Mouse (Mus musculus) fat pad, adult 2 months (tissue): ENCODE measurements around the gene Npm3.

Source experiments
- DNase-seq: peaks from one replicate; pipeline ENCODE4 v3.0.0-alpha.2; 2011; ENCODE audit warnings: low read depth, low spot score; ENCODE audit errors: extremely low read depth

Gene Npm3

GRCm38 (mm10) chr19:45758671-45759070, 9.3 kb upstream of the Npm3 start:
- DNase-seq, result no peak

- no peak for DNase-seq
These were observed 4.2 kb upstream of the Npm3 start for GRCm38 (mm10) chr19:45753551-45753950.

- DNase-seq, result no peak
These were observed 2.5 kb upstream of the Npm3 start for GRCm38 (mm10) chr19:45751881-45752280.

GRCm38 (mm10) chr19:45748691-45749242, 624 bp downstream of the Npm3 start:
- no peak for DNase-seq

- no peak for DNase-seq
These were observed 1.2 kb downstream of the Npm3 start for GRCm38 (mm10) chr19:45748206-45748605.

- DNase-seq, result peak; percentile 16
These were observed 2.1 kb downstream of the Npm3 start for GRCm38 (mm10) chr19:45747028-45747867.

- DNase-seq, result no peak
These were observed 3.0 kb downstream of the Npm3 start for GRCm38 (mm10) chr19:45746153-45747020.

- no peak for DNase-seq
These were observed 3.8 kb downstream of the Npm3 start for GRCm38 (mm10) chr19:45745344-45746152.

- no peak for DNase-seq
These were observed 5.8 kb downstream of the Npm3 start for GRCm38 (mm10) chr19:45743619-45744018.

- DNase-seq, result no peak
These were observed 6.3 kb downstream of the Npm3 start for GRCm38 (mm10) chr19:45742984-45743575.

GRCm38 (mm10) chr19:45742218-45742983, 7.0 kb downstream of the Npm3 start, which contains the start of gene Fgf8:
Gene Fgf8, minus strand, starts transcription at chr19:45742915.
- DNase-seq, result no peak

- no peak for DNase-seq
These were observed 7.8 kb downstream of the Npm3 start for GRCm38 (mm10) chr19:45741431-45742217.

- DNase-seq, result no peak
These were observed 8.6 kb downstream of the Npm3 start for GRCm38 (mm10) chr19:45740817-45741216.

GRCm38 (mm10) chr19:45740233-45740632, 9.2 kb downstream of the Npm3 start:
- DNase-seq, result no peak

- no peak for DNase-seq
These were observed 10.9 kb downstream of the Npm3 start for GRCm38 (mm10) chr19:45738521-45738920.

- DNase-seq, result no peak
These were observed 11.4 kb downstream of the Npm3 start for GRCm38 (mm10) chr19:45737846-45738484.

GRCm38 (mm10) chr19:45737208-45737845, 12.1 kb downstream of the Npm3 start:
- no peak for DNase-seq

- DNase-seq, result no peak
These were observed 12.6 kb downstream of the Npm3 start for GRCm38 (mm10) chr19:45736855-45737207.
